Mouse (Mus musculus): ENCODE data around the gene Map6.

Gene Map6

GRCm38 (mm10) chr7:99267251-99267896, at the start of gene Map6:
Map6 (plus strand) TSS chr7:99267447.
- DNase-seq (ENCODE audit: low spot score in 2 of 2): no peak

GRCm38 (mm10) chr7:99224225-99224624, 43.0 kb upstream of the Map6 start:
- no peak for DNase-seq (ENCODE audit: low spot score in 2 of 2)

- no peak for DNase-seq (ENCODE audit: low spot score in 2 of 2)
These were observed 42.5 kb upstream of the Map6 start for GRCm38 (mm10) chr7:99224648-99225190.

GRCm38 (mm10) chr7:99225421-99225820, 41.8 kb upstream of the Map6 start:
- DNase-seq (ENCODE audit: low spot score in 2 of 2): no peak

- no peak for DNase-seq (ENCODE audit: low spot score in 2 of 2)
These were observed 40.6 kb upstream of the Map6 start for GRCm38 (mm10) chr7:99226662-99227061.

GRCm38 (mm10) chr7:99227267-99227666, 40.0 kb upstream of the Map6 start:
- no peak for DNase-seq (ENCODE audit: low spot score in 2 of 2)

GRCm38 (mm10) chr7:99228825-99229224, 38.4 kb upstream of the Map6 start:
- DNase-seq (ENCODE audit: low spot score in 2 of 2): no peak

GRCm38 (mm10) chr7:99229411-99229810, 37.8 kb upstream of the Map6 start:
- no peak for DNase-seq (ENCODE audit: low spot score in 2 of 2)

- no peak for DNase-seq (ENCODE audit: low spot score in 2 of 2)
These were observed 37.0 kb upstream of the Map6 start for GRCm38 (mm10) chr7:99230061-99230747.

GRCm38 (mm10) chr7:99232571-99232970, 34.7 kb upstream of the Map6 start:
- DNase-seq (ENCODE audit: low spot score in 2 of 2): no peak

- no peak for DNase-seq (ENCODE audit: low spot score in 2 of 2)
These were observed 32.3 kb upstream of the Map6 start for GRCm38 (mm10) chr7:99234916-99235315.

GRCm38 (mm10) chr7:99235657-99236056, 31.6 kb upstream of the Map6 start:
- DNase-seq (ENCODE audit: low spot score in 2 of 2): no peak

GRCm38 (mm10) chr7:99236888-99237660, 30.2 kb upstream of the Map6 start:
- DNase-seq (ENCODE audit: low spot score in 2 of 2): no peak

- no peak for DNase-seq (ENCODE audit: low spot score in 2 of 2)
These were observed 28.8 kb upstream of the Map6 start, which contains the start of gene Mogat2 for GRCm38 (mm10) chr7:99238417-99238816. Mogat2 (minus strand) TSS chr7:99238619.

- no peak for DNase-seq (ENCODE audit: low spot score in 2 of 2)
These were observed 25.1 kb upstream of the Map6 start for GRCm38 (mm10) chr7:99242097-99242496.

GRCm38 (mm10) chr7:99248157-99248742, 19.0 kb upstream of the Map6 start:
- no peak for DNase-seq (ENCODE audit: low spot score in 2 of 2)

- no peak for DNase-seq (ENCODE audit: low spot score in 2 of 2)
These were observed 18.2 kb upstream of the Map6 start for GRCm38 (mm10) chr7:99248906-99249581.

- DNase-seq (ENCODE audit: low spot score in 2 of 2): peak; percentile 19
These were observed 17.7 kb upstream of the Map6 start for GRCm38 (mm10) chr7:99249582-99249911.

GRCm38 (mm10) chr7:99250386-99250785, 16.9 kb upstream of the Map6 start:
- DNase-seq (ENCODE audit: low spot score in 2 of 2): no peak

GRCm38 (mm10) chr7:99255006-99255405, 12.2 kb upstream of the Map6 start:
- DNase-seq (ENCODE audit: low spot score in 2 of 2): no peak

- DNase-seq (ENCODE audit: low spot score in 2 of 2): no peak
These were observed 5.3 kb upstream of the Map6 start for GRCm38 (mm10) chr7:99261900-99262299.

- DNase-seq (ENCODE audit: low spot score in 2 of 2): no peak
These were observed 3.7 kb upstream of the Map6 start for GRCm38 (mm10) chr7:99263509-99263908.

All from natural killer cell, adult 2 months (primary cell).